Mouse (Mus musculus): Measurements from ENCODE around the gene Mapkbp1. TPM values are rescaled to one million over a fixed set of nuclear protein-coding genes. Genes with fewer than 3 reads are reported as not detected.

Mapkbp1 gene
- total and polyA plus RNA-seq, 2 experiments from 2014 or later = 5.5 to 41.3 TPM

DNA sequence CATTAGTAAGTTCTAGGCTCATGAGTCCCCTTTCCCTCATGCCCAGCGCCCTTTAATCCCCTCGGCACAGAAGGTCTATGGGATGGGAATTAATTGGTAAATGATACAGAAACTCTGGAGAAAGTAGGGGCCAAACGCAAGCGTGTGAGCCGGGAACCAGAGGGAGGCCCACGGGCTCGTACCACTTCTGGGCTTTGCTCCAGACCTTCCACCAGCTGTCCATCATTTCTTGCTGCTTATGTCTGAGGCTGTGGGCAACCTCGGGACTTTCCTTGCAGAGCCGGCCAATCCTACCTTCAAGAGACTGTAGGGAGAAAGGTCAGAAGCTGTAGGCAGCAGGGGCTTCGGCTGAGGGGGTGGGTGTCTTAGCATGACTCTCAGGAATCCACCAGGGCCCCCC, 83.4 kb downstream of the Mapkbp1 start:
- DNase-seq (ENCODE audit: low spot score) (no peak), ATAC-seq (no peak)
- Histone ChIP-seq H3K4me2 (ENCODE audit: low read depth, low read length) (no peak overlapping the region), H3K4me1 (ENCODE audit: insufficient read depth, low read length) (no peaks in the 10 kb centered on the region; the same call in 1 of the 2 replicates), H3K27ac (no peak overlapping the region), H3K36me3 (ENCODE audit: insufficient read depth, low read length) (no peaks in the 10 kb centered on the region), H3K9ac (replicated peaks; ENCODE audit: low read length) (no peak overlapping the region), H3K4me3 (ENCODE audit: low read length) (no peak overlapping the region), H3K27me3 (ENCODE audit: insufficient read depth, low read length) (no peaks in the 10 kb centered on the region), H3K9me3 (ENCODE audit: low read length) (no peaks in the 10 kb centered on the region)
- no peak for TF ChIP-seq CTCF (IDR thresholded peaks at IDR 0.05; ENCODE audit: low read depth)
- WGBS = 66% methylated on average over 10 of the region's 10 CpGs

DNA sequence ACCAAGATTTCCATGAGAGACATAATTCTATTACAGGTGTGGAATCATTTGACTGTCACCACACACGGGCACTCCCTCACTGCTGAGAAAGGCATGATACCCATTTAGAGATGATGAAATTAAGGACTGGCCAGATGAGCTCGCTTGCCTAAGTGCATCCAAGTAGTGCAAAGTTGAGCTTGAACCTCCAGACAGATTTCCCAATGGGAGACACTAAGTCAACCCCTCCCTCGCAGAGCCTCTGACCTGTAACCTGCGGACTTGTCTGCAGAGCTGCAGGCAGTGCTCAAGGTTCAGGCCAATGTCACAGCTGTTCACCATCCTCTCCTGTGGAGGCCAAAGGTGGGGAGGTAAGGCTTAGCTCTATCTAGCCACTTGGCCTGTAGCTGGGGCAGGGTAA, 86.3 kb downstream of the Mapkbp1 start:
- no peak overlapping the region for H3K9ac ChIP-seq (replicated peaks; ENCODE audit: low read length)
- TF ChIP-seq CTCF (IDR thresholded peaks at IDR 0.05; ENCODE audit: low read depth) = no peak
- WGBS = 84% methylated on average over 4 of the region's 4 CpGs
- no peak overlapping the region for H3K4me2 ChIP-seq (ENCODE audit: low read depth, low read length)
- no peaks in the 10 kb centered on the region for H3K27me3 ChIP-seq (ENCODE audit: insufficient read depth, low read length)
- ATAC-seq = no peak
- H3K9me3 ChIP-seq (ENCODE audit: low read length) = no peaks in the 10 kb centered on the region
- H3K36me3 ChIP-seq (ENCODE audit: insufficient read depth, low read length) = no peaks in the 10 kb centered on the region
- DNase-seq (ENCODE audit: low spot score) = no peak
- no peaks in the 10 kb centered on the region; the same call in 1 of the 2 replicates for H3K4me1 ChIP-seq (ENCODE audit: insufficient read depth, low read length)
- no peak overlapping the region for H3K4me3 ChIP-seq (ENCODE audit: low read length)
- H3K27ac ChIP-seq = no peak overlapping the region

DNA sequence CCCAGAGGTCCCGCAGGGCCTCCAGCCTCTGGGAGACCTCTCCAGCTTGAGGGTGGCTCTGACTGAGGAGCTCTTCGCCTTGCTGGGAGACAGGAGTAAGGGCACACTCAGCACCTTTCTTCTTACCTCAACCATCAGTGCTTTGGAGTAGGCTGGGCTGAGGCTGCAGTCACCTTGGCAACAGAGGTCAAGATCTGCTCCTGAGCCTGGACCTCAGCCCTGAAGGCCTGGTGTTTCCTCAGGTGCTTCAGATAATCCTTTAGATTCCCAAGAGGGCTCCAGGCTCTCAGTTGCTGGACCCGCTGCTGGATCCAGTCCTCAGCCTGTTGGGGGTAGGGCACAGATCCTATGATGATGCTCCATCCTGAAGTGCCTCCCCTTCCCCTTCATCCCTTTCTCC, 87.0 kb downstream of the Mapkbp1 start:
- Histone ChIP-seq H3K9ac (replicated peaks; ENCODE audit: low read length) (no peak overlapping the region), H3K9me3 (ENCODE audit: low read length) (no peaks in the 10 kb centered on the region), H3K27me3 (ENCODE audit: insufficient read depth, low read length) (no peaks in the 10 kb centered on the region), H3K36me3 (ENCODE audit: insufficient read depth, low read length) (no peaks in the 10 kb centered on the region), H3K4me3 (ENCODE audit: low read length) (no peak overlapping the region), H3K27ac (no peak overlapping the region), H3K4me2 (ENCODE audit: low read depth, low read length) (no peak overlapping the region), H3K4me1 (ENCODE audit: insufficient read depth, low read length) (no peaks in the 10 kb centered on the region; the same call in 1 of the 2 replicates)
- DNase-seq (ENCODE audit: low spot score) (no peak), ATAC-seq (no peak)
- 80% methylated on average over 3 of the region's 3 CpGs for WGBS
- no peak for TF ChIP-seq CTCF (IDR thresholded peaks at IDR 0.05; ENCODE audit: low read depth)

DNA sequence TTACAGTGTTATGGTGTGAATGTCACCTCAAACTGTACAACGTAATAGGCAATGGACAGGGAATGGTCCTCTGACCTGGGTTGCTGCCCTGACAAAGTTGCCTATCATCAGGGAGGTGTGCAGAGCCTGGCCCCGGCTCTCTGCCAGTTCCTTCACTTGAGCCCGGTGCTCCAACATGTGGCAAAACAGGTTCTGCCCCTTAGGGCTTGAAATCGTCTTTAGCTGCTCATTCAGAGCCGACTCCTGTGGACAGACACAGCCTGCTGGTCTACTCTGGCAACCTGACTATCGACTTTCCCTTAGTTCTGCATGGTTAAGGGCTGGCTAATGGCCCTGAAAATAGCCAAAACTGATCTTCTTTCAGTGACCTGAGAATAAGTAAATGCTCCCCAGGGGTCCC, 87.7 kb downstream of the Mapkbp1 start:
- Histone ChIP-seq H3K9ac (replicated peaks; ENCODE audit: low read length) (no peak overlapping the region), H3K27ac (no peak overlapping the region), H3K9me3 (ENCODE audit: low read length) (no peaks in the 10 kb centered on the region), H3K4me2 (ENCODE audit: low read depth, low read length) (no peak overlapping the region), H3K36me3 (ENCODE audit: insufficient read depth, low read length) (no peaks in the 10 kb centered on the region), H3K4me3 (ENCODE audit: low read length) (no peak overlapping the region), H3K27me3 (ENCODE audit: insufficient read depth, low read length) (no peaks in the 10 kb centered on the region), H3K4me1 (ENCODE audit: insufficient read depth, low read length) (no peaks in the 10 kb centered on the region; the same call in 1 of the 2 replicates)
- TF ChIP-seq CTCF (IDR thresholded peaks at IDR 0.05; ENCODE audit: low read depth) = no peak
- ATAC-seq (no peak), DNase-seq (ENCODE audit: low spot score) (no peak)
- 76% methylated on average over 6 of the region's 6 CpGs for WGBS

DNA sequence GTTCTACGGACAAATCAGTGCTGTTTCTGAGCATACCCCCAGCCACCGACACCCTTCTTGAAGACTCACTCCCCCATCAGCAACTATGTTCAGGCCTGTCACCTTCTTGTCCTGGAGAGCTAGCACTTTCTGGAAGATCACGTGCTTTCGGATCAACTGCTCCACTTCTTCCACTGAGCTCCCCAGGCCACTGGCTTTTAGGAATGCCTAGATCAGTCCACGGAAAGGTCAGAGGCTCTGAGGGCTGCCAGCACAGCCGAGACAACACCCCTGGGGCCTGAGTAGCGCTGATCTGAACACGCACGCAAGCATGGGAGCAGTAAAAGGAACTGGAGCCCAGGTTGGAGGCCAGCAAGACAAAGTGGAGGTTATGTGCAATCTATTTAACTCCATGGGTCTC, 88.2 kb downstream of the Mapkbp1 start:
- Histone ChIP-seq H3K27ac (no peak overlapping the region), H3K4me2 (ENCODE audit: low read depth, low read length) (no peak overlapping the region), H3K36me3 (ENCODE audit: insufficient read depth, low read length) (no peaks in the 10 kb centered on the region), H3K9me3 (ENCODE audit: low read length) (no peaks in the 10 kb centered on the region), H3K4me3 (ENCODE audit: low read length) (no peak overlapping the region), H3K4me1 (ENCODE audit: insufficient read depth, low read length) (no peaks in the 10 kb centered on the region), H3K9ac (replicated peaks; ENCODE audit: low read length) (no peak overlapping the region), H3K27me3 (ENCODE audit: insufficient read depth, low read length) (no peaks in the 10 kb centered on the region)
- no peak for TF ChIP-seq CTCF (IDR thresholded peaks at IDR 0.05; ENCODE audit: low read depth)
- DNase-seq (ENCODE audit: low spot score) (no peak), ATAC-seq (no peak)
- WGBS = 65% methylated on average over 9 of the region's 9 CpGs

DNA sequence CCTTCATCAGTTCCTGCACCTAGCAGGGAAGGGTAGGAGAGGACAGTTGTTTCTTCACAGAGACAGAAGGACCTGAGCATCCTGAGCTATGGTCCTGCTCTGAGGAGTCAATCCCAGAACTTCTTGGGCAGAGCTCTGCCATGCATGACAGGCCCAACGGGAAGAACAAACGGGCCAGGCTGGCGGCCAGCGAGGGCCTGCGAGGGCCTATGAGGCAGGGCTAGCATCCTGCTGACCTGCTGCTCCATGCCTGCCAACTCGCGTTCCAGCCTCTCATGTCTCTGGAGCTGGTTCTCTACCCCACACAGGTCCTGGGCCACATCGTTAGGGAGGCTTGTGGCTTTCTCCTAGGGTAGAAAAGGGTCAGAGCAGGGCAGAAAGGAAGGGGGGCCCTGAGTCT, 89.7 kb downstream of the Mapkbp1 start:
- Histone ChIP-seq H3K4me1 (ENCODE audit: insufficient read depth, low read length) (no peaks in the 10 kb centered on the region), H3K36me3 (ENCODE audit: insufficient read depth, low read length) (no peaks in the 10 kb centered on the region), H3K4me3 (ENCODE audit: low read length) (no peak overlapping the region), H3K4me2 (ENCODE audit: low read depth, low read length) (no peak overlapping the region), H3K9ac (replicated peaks; ENCODE audit: low read length) (no peak overlapping the region), H3K27me3 (ENCODE audit: insufficient read depth, low read length) (no peaks in the 10 kb centered on the region), H3K9me3 (ENCODE audit: low read length) (no peaks in the 10 kb centered on the region), H3K27ac (no peak overlapping the region)
- no peak for ATAC-seq
- TF ChIP-seq CTCF (IDR thresholded peaks at IDR 0.05; ENCODE audit: low read depth) = no peak
- WGBS = 75% methylated on average over 8 of the region's 8 CpGs
- no peak for DNase-seq (ENCODE audit: low spot score)

DNA sequence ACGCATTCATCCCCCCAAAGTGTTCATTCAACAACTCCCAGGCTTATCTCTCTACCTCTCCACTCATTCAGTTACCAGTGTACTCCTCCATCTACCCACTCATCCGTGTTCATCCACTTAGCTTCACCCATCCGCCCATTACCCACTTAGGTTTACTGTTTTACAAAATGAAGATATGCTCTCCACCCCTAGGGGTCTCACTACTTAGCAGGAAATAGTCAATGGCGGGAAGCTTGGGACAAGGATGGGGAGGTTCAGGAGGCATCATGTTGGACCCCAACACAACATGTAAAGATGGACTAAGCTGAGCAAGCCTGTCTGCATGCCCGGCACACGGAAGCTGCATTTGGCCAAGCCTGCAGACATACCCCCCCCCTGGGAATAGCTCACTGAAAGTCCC, 92.1 kb downstream of the Mapkbp1 start:
- WGBS = 88% methylated on average over 6 of the region's 6 CpGs

More for the DNA sequence above, 92.1 kb downstream of the Mapkbp1 start:
- no peak overlapping the region for H3K9ac ChIP-seq (replicated peaks; ENCODE audit: low read length)
- ATAC-seq = no peak
- no peaks in the 10 kb centered on the region for H3K36me3 ChIP-seq (ENCODE audit: insufficient read depth, low read length)
- H3K27ac ChIP-seq = no peak overlapping the region
- H3K4me1 ChIP-seq (ENCODE audit: insufficient read depth, low read length) = no peaks in the 10 kb centered on the region
- H3K4me3 ChIP-seq (ENCODE audit: low read length) = no peak overlapping the region
- no peak for DNase-seq (ENCODE audit: low spot score)
- no peaks in the 10 kb centered on the region for H3K9me3 ChIP-seq (ENCODE audit: low read length)
- H3K27me3 ChIP-seq (ENCODE audit: insufficient read depth, low read length) = no peaks in the 10 kb centered on the region
- TF ChIP-seq CTCF (IDR thresholded peaks at IDR 0.05; ENCODE audit: low read depth) = no peak; the same call in 1 of the 2 replicates
- H3K4me2 ChIP-seq (ENCODE audit: low read depth, low read length) = no peak overlapping the region
